Mouse (Mus musculus) forebrain, embryonic 12.5 days (tissue): ENCODE measurements around the gene Twnk. TPM values are rescaled to one million over a fixed set of nuclear protein-coding genes. Genes with fewer than 3 reads are reported as not detected.
"Not testable (repeated sequence)": the region's sequence is repeated elsewhere in the genome, so short reads cannot be mapped to it uniquely, and the experiment has no call there.

Experiments used
- ATAC-seq: fragments of 200-750 bp; cut with Nextera tagmentation; 2 replicates; pipeline ENCODE4 v1.8.0; 2017; ENCODE audit warnings: moderate TSS enrichment; ENCODE audit not compliant: low FRiP score
- H3K27ac ChIP-seq: fragments of 300-500 bp; sonication (generic); 2 replicates; pipeline ENCODE4 v1.5.1; 2016; ENCODE audit warnings: mild to moderate bottlenecking
- H3K27me3 ChIP-seq: fragments of 300-500 bp; sonication (generic); 2 replicates; pipeline ENCODE4 v1.6.1; 2016; ENCODE audit warnings: mild to moderate bottlenecking
- H3K36me3 ChIP-seq: fragments of 300-500 bp; sonication (generic); replicated peaks from 2 replicates; pipeline ENCODE4 v1.6.1; 2016; ENCODE audit warnings: mild to moderate bottlenecking
- H3K4me1 ChIP-seq: fragments of 300-500 bp; sonication (generic); 2 replicates; pipeline ENCODE4 v1.6.1; 2016
- H3K4me2 ChIP-seq: fragments of 300-500 bp; sonication (generic); 2 replicates; pipeline ENCODE4 v1.6.1; 2016; ENCODE audit warnings: mild to moderate bottlenecking, moderate library complexity
- H3K4me3 ChIP-seq: fragments of 300-500 bp; sonication (generic); replicated peaks from 2 replicates; pipeline ENCODE4 v1.5.1; 2016; ENCODE audit warnings: mild to moderate bottlenecking
- H3K9ac ChIP-seq: fragments of 300-500 bp; sonication (generic); 2 replicates; pipeline ENCODE4 v1.6.1; 2016; ENCODE audit warnings: mild to moderate bottlenecking
- H3K9me3 ChIP-seq: fragments of 300-500 bp; sonication (generic); 2 replicates; pipeline ENCODE4 v1.6.1; 2016
- WGBS: fragments of 180-500 bp; shearing (Covaris S2); methylation state at CpG from one replicate; pipeline ENCODE4 v1.1.7; 2016; 5-methylcytosine and 5-hydroxymethylcytosine counted together
- polyA plus RNA-seq: library from polyadenylated mRNA; unstranded; fragments of >200 nt; fragmentation: Nextera tagmentation; extraction: Ambion mirVana; gene quantifications from 2 replicates; pipeline ENCODE4 v1.2.1, GENCODE M21; 2016

Gene Twnk
- polyA plus RNA-seq, 1 experiment from 2014 or later: 23.9 TPM

DNA sequence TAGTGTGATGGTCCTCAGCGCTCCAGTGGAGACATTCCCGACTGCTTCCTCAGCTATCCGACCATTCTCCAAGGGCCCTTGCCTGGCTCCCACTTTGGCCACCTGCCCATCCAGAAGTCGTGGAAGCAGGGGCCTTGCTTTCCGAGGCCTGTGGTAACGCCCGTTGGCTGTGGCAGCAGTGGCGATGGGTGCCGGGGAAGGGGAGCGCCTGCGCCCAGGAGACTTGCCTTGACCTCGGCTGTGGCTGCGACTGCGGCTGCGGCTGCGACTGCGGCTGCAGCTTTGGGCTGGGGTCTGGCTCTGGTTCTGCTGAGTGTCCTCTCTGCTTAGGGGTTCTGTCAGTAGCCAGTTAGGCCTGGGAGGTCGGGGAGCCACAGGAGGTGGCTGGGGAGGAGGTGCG is 23.3 kb downstream of the Twnk start:
- WGBS: 64% methylated on average over 19 of the region's 19 CpGs
- Histone ChIP-seq H3K4me2 (no peak overlapping the region), H3K27ac (0 out of 2 replicates have a peak overlapping the region, but pooled peaks have one; percentile 19), H3K36me3 (peaks cover 46% of the 10 kb centered on the region), H3K4me1 (peaks cover 24% of the 10 kb centered on the region), H3K4me3 (no peak overlapping the region), H3K9ac (no peak overlapping the region), H3K27me3 (no peaks in the 10 kb centered on the region; the same call in 1 of the 2 replicates), H3K9me3 (no peaks in the 10 kb centered on the region)
- no peak for ATAC-seq

DNA sequence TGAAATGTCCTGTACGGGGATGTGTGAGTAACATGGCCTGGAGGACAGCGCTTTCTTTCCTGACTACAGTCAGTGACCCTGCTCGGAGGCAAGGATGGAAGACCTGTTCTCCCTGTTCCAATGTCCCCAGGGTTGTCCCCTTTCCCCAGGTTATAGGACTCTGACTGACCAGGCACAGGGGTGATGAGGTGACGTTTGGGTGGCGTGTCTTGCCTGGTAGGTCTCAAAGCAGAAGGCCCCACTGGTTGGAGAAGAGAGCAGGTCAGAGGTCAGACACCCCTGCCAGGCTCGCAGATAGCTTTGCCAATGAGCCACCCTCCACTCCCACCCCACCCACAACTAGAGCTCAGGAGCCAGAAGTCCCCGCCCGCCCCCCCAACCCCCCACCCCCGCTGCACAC is 24.1 kb downstream of the Twnk start:
- H3K36me3 ChIP-seq: peaks cover 39% of the 10 kb centered on the region
- no peak for ATAC-seq
- no peak overlapping the region for H3K4me2 ChIP-seq
- 55% methylated on average over 9 of the region's 9 CpGs for WGBS
- no peak overlapping the region for H3K4me3 ChIP-seq
- no peaks in the 10 kb centered on the region for H3K9me3 ChIP-seq
- no peak overlapping the region for H3K27ac ChIP-seq
- no peak overlapping the region for H3K9ac ChIP-seq
- no peaks in the 10 kb centered on the region; the same call in 1 of the 2 replicates for H3K27me3 ChIP-seq
- peaks cover 23% of the 10 kb centered on the region for H3K4me1 ChIP-seq

DNA sequence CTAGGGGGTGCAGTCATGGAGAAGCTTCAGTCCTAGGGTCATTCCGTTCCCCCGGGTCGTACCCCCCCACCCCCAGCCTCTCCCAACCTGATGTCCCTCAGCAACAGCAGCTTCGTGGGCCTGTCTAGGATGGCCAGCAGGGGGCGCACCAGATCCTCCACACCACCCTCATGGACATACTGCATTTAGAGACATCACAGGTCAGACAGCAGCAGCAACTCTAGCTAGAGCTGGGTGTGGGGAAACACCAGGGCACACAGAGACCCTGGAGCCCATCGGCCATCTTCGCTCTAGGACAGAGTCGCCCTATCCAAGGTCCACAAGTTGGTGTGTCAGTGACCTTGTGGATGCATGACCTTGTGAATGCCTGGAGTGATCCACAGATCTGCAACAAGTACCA is 24.6 kb downstream of the Twnk start:
- Histone ChIP-seq H3K27me3 (no peaks in the 10 kb centered on the region; the same call in 1 of the 2 replicates), H3K4me3 (no peak overlapping the region), H3K4me2 (no peak overlapping the region), H3K9ac (no peak overlapping the region), H3K4me1 (peaks cover 23% of the 10 kb centered on the region), H3K36me3 (peaks cover 34% of the 10 kb centered on the region), H3K27ac (no peak overlapping the region), H3K9me3 (no peaks in the 10 kb centered on the region)
- 27% methylated on average over 8 of the region's 8 CpGs for WGBS
- peak; percentile 12; the same call in 1 of the 2 replicates for ATAC-seq

DNA sequence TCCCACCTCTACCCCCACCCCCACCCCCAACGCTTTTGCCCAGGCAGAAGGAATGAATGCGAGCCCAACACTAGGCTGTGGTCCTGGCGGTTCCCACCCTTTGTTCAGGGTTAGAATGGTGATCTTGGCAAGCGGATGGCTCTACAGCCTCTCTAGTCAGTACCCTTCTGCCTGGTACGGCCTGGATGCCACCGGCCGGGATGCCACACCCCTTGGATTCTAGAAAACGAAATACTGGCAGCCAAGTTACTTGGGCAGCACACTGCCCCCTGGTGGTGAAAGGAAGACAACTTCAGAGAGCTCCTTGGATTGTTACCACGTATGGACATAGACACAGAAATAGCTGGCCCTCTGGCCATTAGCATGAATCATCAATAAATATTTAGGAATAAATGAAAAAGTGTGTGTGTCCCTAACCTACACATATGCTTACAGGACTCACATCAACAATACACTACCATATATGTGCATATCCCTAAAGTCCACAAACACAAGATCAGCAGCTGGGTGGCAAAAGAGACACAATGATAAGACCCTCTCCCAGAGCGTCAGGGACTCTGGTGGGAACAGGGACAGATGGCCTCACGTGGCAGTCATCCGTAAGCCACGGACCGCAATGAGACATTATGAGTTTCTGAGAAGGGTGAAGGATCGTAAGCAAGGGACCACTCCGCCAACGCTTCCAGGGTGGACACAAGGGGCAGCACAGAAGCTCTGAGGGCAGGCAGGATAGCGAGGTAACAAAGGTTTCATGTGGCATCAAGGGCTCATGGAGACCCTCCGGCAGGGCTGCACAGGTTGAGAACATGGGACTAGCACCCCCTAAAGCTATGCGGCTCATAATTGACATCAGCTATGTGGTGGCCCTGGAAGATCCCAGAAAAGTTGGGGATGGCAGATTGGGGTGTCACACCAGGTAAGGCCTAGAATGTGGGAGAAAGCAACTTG is 25.6 kb downstream of the Twnk start:
- Histone ChIP-seq H3K9me3 (no peaks in the 10 kb centered on the region), H3K9ac (no peak overlapping the region), H3K4me1 (peaks cover 23% of the 10 kb centered on the region), H3K4me2 (peak overlapping the region; percentile 34), H3K27me3 (peaks cover 8% of the 10 kb centered on the region; the same call in 1 of the 2 replicates), H3K27ac (no peak overlapping the region), H3K36me3 (peaks cover 26% of the 10 kb centered on the region), H3K4me3 (no peak overlapping the region)
- WGBS: 38% methylated on average over 20 of the region's 20 CpGs
- ATAC-seq: peak; percentile 52

DNA sequence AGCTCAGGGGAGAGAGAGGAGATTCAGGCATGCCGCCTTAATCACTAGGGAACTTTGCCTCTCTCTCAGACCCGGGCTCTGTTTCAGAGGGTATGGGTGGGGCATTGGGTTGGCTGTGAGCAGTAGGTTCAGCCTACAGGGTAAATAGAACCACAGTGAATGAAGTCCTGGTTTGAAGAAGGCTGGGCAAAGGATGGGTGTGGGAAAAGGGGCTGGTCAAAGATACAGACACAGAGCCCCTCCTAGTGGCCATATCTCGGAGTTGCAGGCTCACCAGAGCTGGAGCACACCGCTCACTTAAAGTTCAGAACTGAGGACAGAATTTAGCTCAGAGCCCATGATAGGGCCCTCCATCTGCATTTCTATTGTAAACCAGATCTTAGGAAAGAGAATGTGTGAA is 26.3 kb downstream of the Twnk start:
- peaks cover 18% of the 10 kb centered on the region for H3K36me3 ChIP-seq
- H3K9me3 ChIP-seq: no peaks in the 10 kb centered on the region
- H3K27me3 ChIP-seq: peaks cover 14% of the 10 kb centered on the region; the same call in 1 of the 2 replicates
- peaks cover 23% of the 10 kb centered on the region for H3K4me1 ChIP-seq
- 24% methylated on average over 4 of the region's 4 CpGs for WGBS
- no peak overlapping the region for H3K9ac ChIP-seq
- H3K4me2 ChIP-seq: no peak overlapping the region
- H3K4me3 ChIP-seq: no peak overlapping the region
- H3K27ac ChIP-seq: no peak overlapping the region
- peak; percentile 18; the same call in 1 of the 2 replicates for ATAC-seq

DNA sequence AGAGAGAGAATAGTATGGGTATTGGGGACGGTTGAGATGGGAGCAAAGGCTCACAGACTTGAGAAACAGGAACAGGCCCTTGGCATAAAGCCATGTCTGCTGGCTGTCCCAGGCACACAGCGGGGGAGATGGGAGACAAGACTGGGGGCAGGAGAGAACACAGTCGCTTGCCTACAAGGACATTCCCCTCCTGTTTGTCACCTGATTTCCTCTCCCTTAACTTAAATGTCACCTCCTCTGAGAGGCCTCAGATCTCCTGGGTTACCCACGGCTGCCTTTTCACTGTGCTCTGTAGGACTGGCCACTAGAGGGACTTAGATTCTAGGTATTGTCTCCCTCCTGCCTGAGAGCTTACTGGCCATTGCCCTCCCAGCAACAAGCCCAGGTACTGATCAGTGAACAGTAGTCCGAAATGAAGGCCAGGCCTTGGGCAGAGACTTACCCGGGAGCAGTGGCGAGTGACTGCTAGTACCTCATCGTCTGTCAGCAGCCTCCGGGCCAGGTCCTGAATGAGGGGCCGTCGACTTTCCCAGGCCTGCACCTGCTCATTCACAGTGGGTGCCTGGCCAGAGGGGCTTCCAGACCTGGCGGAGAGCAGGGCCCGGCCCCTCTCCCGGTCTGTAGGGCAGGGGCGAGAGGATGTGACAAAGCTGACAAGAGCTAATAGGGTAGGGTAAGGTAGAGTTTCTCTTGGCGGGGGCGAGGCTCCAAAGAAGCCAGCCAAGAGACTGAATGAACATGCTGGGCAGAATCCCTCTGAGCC is 27.3 kb downstream of the Twnk start:
- WGBS: 52% methylated on average over 17 of the region's 17 CpGs

DNA sequence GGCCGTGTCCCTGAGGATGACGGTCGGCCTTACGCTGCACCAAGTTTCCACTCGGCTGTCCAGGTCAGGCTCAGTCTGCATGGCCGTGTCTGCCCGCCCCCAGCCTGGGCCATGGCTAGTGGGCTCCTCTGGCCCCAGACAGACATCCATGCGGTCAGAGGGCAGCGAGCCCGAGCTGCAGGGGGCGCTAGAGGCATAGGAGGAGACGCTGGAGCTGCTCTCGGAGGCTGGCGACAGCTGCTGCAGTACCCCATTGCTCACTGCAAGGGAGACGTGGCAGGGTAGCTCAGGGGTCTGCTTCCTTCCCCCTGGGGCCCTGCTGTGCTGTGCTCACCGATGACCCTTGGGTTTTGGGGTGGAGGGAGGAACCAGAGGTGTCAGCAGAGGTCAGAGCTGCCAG is 31.4 kb downstream of the Twnk start:
- Histone ChIP-seq H3K4me1 (0 out of 2 replicates have a peak, but pooled peaks cover 15% of the 10 kb centered on the region), H3K9ac (no peak overlapping the region), H3K4me3 (no peak overlapping the region), H3K27me3 (peaks cover 36% of the 10 kb centered on the region), H3K36me3 (no peaks in the 10 kb centered on the region), H3K27ac (no peak overlapping the region), H3K4me2 (no peak overlapping the region), H3K9me3 (no peaks in the 10 kb centered on the region)
- ATAC-seq: no peak
- 32% methylated on average over 16 of the region's 16 CpGs for WGBS

More for the DNA sequence above, 27.3 kb downstream of the Twnk start:
- no peak for ATAC-seq
- H3K27me3 ChIP-seq: peaks cover 16% of the 10 kb centered on the region; the same call in 1 of the 2 replicates
- peaks cover 26% of the 10 kb centered on the region for H3K4me1 ChIP-seq
- H3K4me3 ChIP-seq: no peak overlapping the region
- H3K9me3 ChIP-seq: no peaks in the 10 kb centered on the region
- H3K27ac ChIP-seq: no peak overlapping the region
- no peak overlapping the region for H3K4me2 ChIP-seq
- H3K9ac ChIP-seq: no peak overlapping the region
- H3K36me3 ChIP-seq: peaks cover 9% of the 10 kb centered on the region

DNA sequence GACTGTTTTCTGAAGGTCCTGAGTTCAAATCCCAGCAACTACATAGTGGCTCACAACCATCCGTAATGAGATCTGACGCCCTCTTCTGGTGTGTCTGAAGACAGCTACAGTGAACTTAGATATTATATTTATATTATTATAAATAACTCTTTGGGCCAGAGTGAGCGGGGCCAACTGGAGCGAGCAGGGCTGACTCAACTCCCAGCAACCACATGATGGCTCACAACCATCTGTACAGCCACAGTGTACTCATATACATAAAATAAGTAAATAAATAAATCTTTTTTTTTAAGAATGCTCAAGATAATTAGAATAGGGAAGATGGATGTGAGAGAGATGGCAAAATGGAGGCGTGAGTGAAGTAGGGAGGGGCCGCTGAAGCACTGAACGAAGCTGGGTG is 32.7 kb downstream of the Twnk start:
- WGBS: 92% methylated on average over 7 of the region's 7 CpGs
- not testable (repeated sequence) for ATAC-seq

DNA sequence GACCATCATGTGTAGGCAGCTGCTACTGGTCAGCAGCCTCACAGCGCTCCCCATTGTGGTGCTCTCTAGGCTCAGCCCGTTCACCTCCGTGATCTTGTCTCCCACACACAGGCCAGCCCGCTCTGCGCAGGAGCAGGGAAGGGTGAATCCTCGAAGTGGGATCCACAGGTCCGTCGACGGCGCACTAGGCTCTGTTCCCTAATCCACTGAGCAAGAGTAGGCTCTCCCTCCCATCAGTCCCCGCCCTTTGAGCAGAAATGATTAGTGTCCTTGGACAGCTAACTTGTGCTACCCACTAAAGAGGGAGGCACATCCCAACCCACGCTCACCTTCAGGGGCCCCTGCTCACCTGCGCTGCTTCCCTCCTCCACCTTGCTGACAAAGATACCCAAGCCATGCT is 34.8 kb downstream of the Twnk start:
- ATAC-seq: no peak
- H3K27me3 ChIP-seq: peaks cover 55% of the 10 kb centered on the region

More for the DNA sequence above, 32.7 kb downstream of the Twnk start:
- H3K36me3 ChIP-seq, H3K9me3 ChIP-seq, H3K4me3 ChIP-seq, H3K27ac ChIP-seq, H3K9ac ChIP-seq, H3K4me2 ChIP-seq: not testable (repeated sequence)
- Histone ChIP-seq H3K27me3 (peaks cover 36% of the 10 kb centered on the region), H3K4me1 (0 out of 2 replicates have a peak, but pooled peaks cover 15% of the 10 kb centered on the region)

DNA sequence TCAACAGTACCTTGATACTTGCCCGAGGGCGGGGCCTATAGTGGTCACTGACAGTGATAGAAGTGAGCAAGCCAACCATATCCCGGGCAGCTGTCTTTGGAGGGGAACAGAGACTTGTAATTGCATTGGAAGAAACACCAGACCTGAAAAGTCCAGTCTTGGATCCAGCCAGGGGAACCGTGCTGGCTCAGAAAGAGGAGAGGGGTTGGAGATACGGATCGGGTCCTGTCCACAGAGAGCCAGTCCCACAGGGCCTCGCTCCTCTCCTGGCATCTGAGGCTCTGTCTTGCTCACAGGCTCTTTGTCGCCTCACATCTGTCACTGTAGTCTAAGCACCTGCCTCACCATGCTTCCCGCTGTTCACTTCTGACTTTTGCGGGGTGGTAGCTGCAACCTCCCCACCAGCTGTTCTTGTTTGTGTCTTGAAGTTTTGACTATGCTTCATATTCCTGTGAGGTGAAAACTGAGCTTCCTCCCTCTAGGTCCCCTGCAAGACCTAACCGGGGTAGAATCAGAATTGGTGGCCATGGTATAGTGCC is 39.0 kb downstream of the Twnk start:
- Histone ChIP-seq H3K4me3 (no peak overlapping the region), H3K9me3 (no peaks in the 10 kb centered on the region), H3K4me2 (no peak overlapping the region), H3K36me3 (no peaks in the 10 kb centered on the region), H3K27me3 (peaks cover 48% of the 10 kb centered on the region), H3K27ac (no peak overlapping the region), H3K4me1 (peaks cover 41% of the 10 kb centered on the region), H3K9ac (no peak overlapping the region)
- no peak for ATAC-seq
- 63% methylated on average over 11 of the region's 11 CpGs for WGBS

More for the DNA sequence above, 34.8 kb downstream of the Twnk start:
- Histone ChIP-seq H3K4me3 (no peak overlapping the region), H3K9me3 (no peaks in the 10 kb centered on the region), H3K9ac (no peak overlapping the region), H3K4me2 (no peak overlapping the region), H3K27ac (no peak overlapping the region), H3K4me1 (0 out of 2 replicates have a peak, but pooled peaks cover 15% of the 10 kb centered on the region), H3K36me3 (no peaks in the 10 kb centered on the region)
- WGBS: 58% methylated on average over 13 of the region's 13 CpGs

DNA sequence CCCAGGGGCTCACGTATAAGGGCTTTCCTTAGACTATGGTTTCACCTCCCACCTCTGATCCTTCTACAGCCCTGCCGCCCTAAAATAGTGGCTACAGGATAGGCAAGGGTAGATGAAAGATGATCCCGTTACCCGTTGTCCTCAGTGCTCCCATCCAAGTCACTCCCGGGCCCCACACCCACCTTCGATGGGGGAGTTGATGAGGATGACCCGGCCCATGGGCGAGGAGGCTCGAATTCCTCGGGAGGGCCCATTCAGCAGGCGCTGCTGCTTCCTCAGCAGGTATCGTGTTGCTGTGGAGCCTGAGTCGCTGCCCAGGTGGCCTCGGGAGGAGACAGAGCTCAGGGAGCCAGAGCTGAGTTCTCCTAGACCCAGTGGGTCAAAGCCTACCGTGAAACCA is 39.8 kb downstream of the Twnk start:
- Histone ChIP-seq H3K27me3 (peaks cover 40% of the 10 kb centered on the region), H3K4me1 (peaks cover 42% of the 10 kb centered on the region)

DNA sequence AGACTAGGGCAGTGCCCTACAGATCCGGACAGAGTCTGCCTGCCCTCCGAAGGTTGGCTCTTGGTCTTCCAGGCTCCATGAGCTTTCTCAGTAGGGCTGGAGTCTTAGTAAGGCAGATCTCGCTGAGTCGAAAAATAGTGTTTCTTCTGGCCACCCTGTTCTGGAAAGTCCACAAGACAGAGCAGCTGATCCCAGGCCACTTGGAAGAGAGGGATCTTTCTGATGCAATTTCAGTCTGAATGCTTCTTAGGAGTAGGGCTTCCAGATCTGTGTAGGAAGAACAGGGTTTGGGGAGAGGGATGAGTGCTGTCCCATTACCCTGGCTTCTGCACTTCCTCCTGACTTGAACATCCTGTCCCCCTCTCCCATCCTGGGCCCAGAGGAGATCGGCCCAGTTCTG is 40.2 kb downstream of the Twnk start, which contains the start of gene Pdzd7:
TSS of gene Pdzd7 (minus strand) at position 67 of the 400 bp plus-strand sequence.
- Histone ChIP-seq H3K4me2 (peak within 1 kb of the TSS; percentile 67), H3K4me1 (peaks cover 42% of the 10 kb centered on the region), H3K4me3 (peak within 1 kb of the TSS; percentile 51), H3K27ac (no peak within 1 kb of the TSS), H3K36me3 (no peaks in the 10 kb centered on the region), H3K9me3 (no peaks in the 10 kb centered on the region), H3K9ac (peak within 1 kb of the TSS; percentile 64), H3K27me3 (peaks cover 36% of the 10 kb centered on the region)
- no peak for ATAC-seq
- WGBS: 82% methylated on average over 5 of the region's 5 CpGs

More for the DNA sequence above, 39.8 kb downstream of the Twnk start:
- 52% methylated on average over 15 of the region's 15 CpGs for WGBS
- no peak overlapping the region for H3K27ac ChIP-seq
- no peak overlapping the region for H3K4me3 ChIP-seq
- H3K9me3 ChIP-seq: no peaks in the 10 kb centered on the region
- no peak overlapping the region for H3K9ac ChIP-seq
- no peaks in the 10 kb centered on the region for H3K36me3 ChIP-seq
- ATAC-seq: no peak
- no peak overlapping the region for H3K4me2 ChIP-seq
